Mouse (Mus musculus) lung, adult 10 weeks (tissue): Measurements from ENCODE around the gene Vmn2r108. TPM values are rescaled to one million over a fixed set of nuclear protein-coding genes. Genes with fewer than 3 reads are reported as not detected.

ENCODE experiments used
- polyA plus RNA-seq: library from polyadenylated mRNA; stranded (reverse); fragments of 350-450 nt; fragmentation: Illumina TruSeq; extraction: RNeasy Lipid Tissue Mini Kit (QIAGEN cat#74804); gene quantifications from one replicate; pipeline ENCODE4 v1.2.3, GENCODE M21; 2014; ENCODE audit warnings: low read depth, low replicate concordance; ENCODE audit not compliant: insufficient read depth

Gene Vmn2r108
- polyA plus RNA-seq, result not detected

GRCm38 (mm10) chr17:20481231-20481630, at the start of gene Vmn2r108:
TSS of gene Vmn2r108 (minus strand) at chr17:20481331.

DNA sequence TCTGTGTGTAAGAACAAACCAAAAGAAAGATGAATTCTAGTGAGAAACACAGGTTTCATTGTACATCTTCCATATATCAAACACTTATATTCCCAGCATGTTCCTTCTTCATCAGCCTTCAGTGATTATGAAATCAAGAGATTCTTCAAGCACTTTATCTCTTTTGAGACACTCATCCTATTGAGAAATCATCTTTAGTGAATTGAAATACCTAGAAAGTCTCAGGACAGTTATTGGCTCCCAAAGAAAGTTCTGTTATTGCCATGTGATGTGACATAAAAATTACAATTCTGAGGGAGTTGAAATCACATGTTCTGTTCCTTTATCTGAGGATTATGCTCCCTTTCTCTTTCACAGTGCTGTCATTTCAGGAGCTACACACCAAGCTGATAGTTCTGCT, 16.7 kb upstream of the Vmn2r108 start, which contains the start of gene Vmn1r225:
Gene Vmn1r225, plus strand, starts transcription at position 301 of the 400 bp plus-strand sequence.

DNA sequence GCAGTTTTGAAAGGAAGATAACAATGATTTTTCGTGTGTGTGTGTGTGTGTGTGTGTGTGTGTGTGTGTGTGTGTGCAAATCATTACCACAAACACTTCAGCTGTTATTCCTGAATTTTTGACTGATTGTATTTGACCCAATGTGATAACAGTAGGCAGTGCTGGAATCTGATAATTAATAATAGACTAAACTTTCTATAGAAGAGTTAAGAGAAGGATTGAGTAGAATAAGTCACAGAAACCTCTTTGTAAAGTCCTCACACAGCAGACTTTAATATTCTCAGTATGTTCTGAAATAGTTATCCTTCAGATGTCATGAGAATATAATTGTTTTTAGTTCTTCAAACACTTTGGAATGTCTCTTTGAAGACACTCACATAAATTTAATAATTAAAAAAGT, 67.3 kb downstream of the Vmn2r108 start, which contains the start of gene Vmn1r224:
Gene Vmn1r224, plus strand, starts transcription at position 301 of the 400 bp plus-strand sequence.

Other genes starting within 250 kb of the Vmn2r108 start
- gene Vmn2r105, start 246.3 kb downstream of the Vmn2r108 start, polyA plus RNA-seq, result not detected
- not detected for gene Vmn2r106, start 195.8 kb downstream of the Vmn2r108 start, polyA plus RNA-seq
- not detected for gene Vmn2r107, start 136.1 kb downstream of the Vmn2r108 start, polyA plus RNA-seq
- not detected for gene Vmn1r224, start 67.2 kb downstream of the Vmn2r108 start, polyA plus RNA-seq
- not detected for gene Vmn1r225, start 16.8 kb upstream of the Vmn2r108 start, polyA plus RNA-seq
- gene Vmn2r109, start 83.4 kb upstream of the Vmn2r108 start, polyA plus RNA-seq, result not detected
- not detected for gene Vmn2r110, start 115.1 kb upstream of the Vmn2r108 start, polyA plus RNA-seq
- not detected for gene Fpr-rs3, start 143.5 kb upstream of the Vmn2r108 start, polyA plus RNA-seq
- gene Vmn1r226, start 201.5 kb upstream of the Vmn2r108 start, polyA plus RNA-seq, result not detected
- not detected for gene Vmn1r227, start 248.5 kb upstream of the Vmn2r108 start, polyA plus RNA-seq